Mouse (Mus musculus): ENCODE results near the gene Zfp526. TPM values are rescaled to one million over a fixed set of nuclear protein-coding genes. Genes with fewer than 3 reads are reported as not detected.

Gene Zfp526
- total and polyA plus RNA-seq, 3 experiments, result 6.9 to 9.6 (median 7.4) TPM

DNA sequence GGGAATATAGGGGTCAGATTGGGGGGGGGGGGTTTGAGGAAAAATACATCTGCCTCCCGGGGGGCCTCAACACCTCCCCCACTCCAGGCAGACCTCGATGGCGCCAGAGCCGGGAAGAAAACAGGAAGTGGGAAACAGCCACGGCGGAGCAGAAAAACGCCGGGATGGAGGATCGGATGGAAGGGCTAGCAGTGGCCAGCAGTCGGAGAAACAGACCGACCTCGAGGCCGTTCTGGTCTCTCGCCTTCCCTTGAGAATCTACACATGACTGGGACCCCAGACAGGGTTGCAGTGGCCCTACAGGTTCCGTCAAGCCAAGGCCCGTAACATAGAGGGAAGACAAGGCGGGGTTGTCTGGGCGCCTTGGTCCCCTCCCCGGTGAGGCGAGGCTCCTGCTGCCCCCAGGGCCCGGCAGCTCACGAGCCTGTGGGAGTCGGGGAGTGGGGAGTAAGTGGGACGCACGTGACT, 27.7 kb downstream of the Zfp526 start:
- no peaks in the 10 kb centered on the region; the same call in 1 of the 2 replicates for H3K36me3 ChIP-seq (ENCODE audit: control insufficient read depth, insufficient read depth, low read length)
- intact Hi-C loops (cut with DNase I), result loop anchor here (5.0 kb wide), 2 partner anchors 128 to 148 kb away; partner anchors contain the start of gene Lipe
- H3K79me2 ChIP-seq (replicated peaks; ENCODE audit: control insufficient read depth, insufficient read depth, low read length), result peaks cover 7% of the 10 kb centered on the region; the same call in 1 of the 2 replicates
- peak overlapping the region; percentile 96 for H3K9ac ChIP-seq (ENCODE audit: low read depth, low read length)
- H3K4me3 ChIP-seq, result peak overlapping the region; percentile 96
- H3K4me1 ChIP-seq (ENCODE audit: control insufficient read depth, insufficient read depth, low read length), result peaks cover 15% of the 10 kb centered on the region
- no peaks in the 10 kb centered on the region for H3K27me3 ChIP-seq (ENCODE audit: control insufficient read depth, insufficient read depth, low read length)
- no peak for DNase-seq
- WGBS, result 0% methylated on average over 25 of the region's 25 CpGs
- peak overlapping the region; percentile 98 for H3K27ac ChIP-seq
- no peak for TF ChIP-seq POLR2A (IDR thresholded peaks at IDR 0.05; ENCODE audit: insufficient read depth, low read depth, low read length)
- no peak for TF ChIP-seq CTCF (IDR thresholded peaks at IDR 0.05)

DNA sequence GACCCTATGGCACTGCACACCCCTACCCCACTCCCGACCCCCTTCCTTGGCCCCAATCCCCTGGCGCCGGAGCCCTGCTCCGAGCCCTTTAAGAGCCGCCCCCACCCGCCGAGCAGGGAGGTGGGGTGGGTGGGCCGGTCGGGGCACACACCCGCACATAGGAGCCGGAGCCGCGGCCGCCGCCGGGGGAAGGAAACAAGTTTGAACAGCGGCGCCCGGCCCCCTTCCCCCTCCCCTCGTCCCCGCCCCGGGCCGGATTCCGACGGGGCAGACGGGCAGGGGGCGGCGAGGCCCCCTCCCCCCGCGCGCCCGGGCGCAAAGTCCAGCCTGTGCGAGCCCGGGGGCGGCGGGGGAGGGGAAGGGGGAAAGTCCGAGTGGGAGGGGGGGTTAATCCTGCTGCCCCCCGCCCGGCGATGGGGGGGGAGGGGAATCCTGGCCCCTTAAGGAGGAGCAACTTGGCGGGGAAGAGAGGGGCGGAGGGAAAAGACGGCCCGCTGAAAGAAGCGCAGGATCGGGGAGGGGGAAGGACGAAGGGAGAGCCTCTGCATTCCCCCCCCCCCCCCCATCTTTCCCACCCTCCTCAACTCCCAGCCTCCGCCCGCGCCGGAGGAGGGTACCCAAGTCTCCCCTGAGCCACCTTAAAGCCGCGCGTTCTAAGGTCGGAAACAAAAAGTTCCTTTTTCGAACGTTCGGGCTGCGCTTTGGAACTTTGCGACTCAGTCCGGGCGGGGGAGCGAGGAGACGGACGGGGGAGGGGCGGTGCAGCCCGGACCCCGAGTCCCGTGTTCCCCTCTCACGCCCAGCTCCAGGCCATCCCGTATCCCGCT, 28.3 kb downstream of the Zfp526 start:
- H3K79me2 ChIP-seq (replicated peaks; ENCODE audit: control insufficient read depth, insufficient read depth, low read length), result peaks cover 7% of the 10 kb centered on the region; the same call in 1 of the 2 replicates
- peak overlapping the region; percentile 98 for H3K27ac ChIP-seq
- peak overlapping the region; percentile 96 for H3K4me3 ChIP-seq
- intact Hi-C loops (cut with DNase I), result loop anchor here (1.0 to 5.0 kb wide), 3 partner anchors 29 to 148 kb away; partner anchors contain the start of gene Lipe
- H3K9ac ChIP-seq (ENCODE audit: low read depth, low read length), result peak overlapping the region; percentile 96
- H3K36me3 ChIP-seq (ENCODE audit: control insufficient read depth, insufficient read depth, low read length), result no peaks in the 10 kb centered on the region; the same call in 1 of the 2 replicates
- peak; percentile 85 to 88 for DNase-seq
- 1% methylated on average over 46 of the region's 73 CpGs for WGBS
- H3K27me3 ChIP-seq (ENCODE audit: control insufficient read depth, insufficient read depth, low read length), result no peaks in the 10 kb centered on the region
- no peak for TF ChIP-seq CTCF (IDR thresholded peaks at IDR 0.05)
- TF ChIP-seq EP300 (IDR thresholded peaks at IDR 0.05; ENCODE audit: insufficient read depth, low read depth, low read length), result no peak
- 0 out of 2 replicates have a peak, but pooled peaks have one; percentile 29 for TF ChIP-seq POLR2A (IDR thresholded peaks at IDR 0.05; ENCODE audit: insufficient read depth, low read depth, low read length)
- H3K4me1 ChIP-seq (ENCODE audit: control insufficient read depth, insufficient read depth, low read length), result peaks cover 15% of the 10 kb centered on the region

DNA sequence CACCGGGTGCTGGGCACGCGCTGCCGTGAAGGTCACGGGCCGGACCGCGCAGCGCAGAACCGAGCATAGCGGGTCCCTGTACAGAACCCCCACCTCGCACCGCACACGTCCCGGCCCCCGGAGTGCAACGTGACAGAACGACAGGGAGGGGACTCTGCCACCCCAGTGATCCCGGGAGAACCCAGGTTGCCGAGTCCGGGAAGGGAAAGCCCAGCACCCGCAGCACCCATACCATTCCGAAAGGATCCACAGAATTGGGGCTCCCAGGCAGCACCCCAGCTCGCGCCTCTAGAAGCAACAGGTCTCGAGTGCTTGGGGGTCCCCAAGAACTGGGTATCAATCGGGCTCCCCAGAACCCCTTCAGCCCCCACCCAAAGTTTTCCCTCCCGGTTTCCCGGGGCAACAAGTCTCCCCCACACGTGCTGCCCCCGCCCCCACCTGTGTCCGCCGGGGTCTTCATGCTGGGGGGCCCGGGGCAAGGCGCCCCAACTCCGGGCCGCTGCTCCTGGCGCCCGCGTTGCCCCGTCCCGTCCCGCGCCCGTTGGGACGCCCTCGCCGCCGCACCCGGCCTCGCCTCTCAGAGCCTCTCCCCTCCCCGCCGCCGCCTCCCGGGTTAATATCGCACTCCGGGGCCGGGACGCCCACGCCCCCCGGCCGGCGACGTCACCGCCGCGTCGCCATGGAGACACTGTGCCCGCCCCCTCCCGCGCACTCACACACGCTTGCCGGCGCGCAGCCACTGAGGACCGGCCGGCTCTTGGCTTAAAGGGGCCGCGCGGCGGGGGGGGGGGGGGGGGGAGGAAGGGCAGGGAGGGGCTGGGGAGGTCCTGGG, 29.1 kb downstream of the Zfp526 start, which contains the start of gene Erf:
Erf (minus strand) TSS at position 621 of the 832 bp plus-strand sequence.
- Histone ChIP-seq H3K9ac (ENCODE audit: low read depth, low read length) (peak within 1 kb of the TSS; percentile 96), H3K4me3 (peak within 1 kb of the TSS; percentile 96), H3K36me3 (ENCODE audit: control insufficient read depth, insufficient read depth, low read length) (no peaks in the 10 kb centered on the region; the same call in 1 of the 2 replicates), H3K79me2 (replicated peaks; ENCODE audit: control insufficient read depth, insufficient read depth, low read length) (peaks cover 6% of the 10 kb centered on the region; the same call in 1 of the 2 replicates), H3K27ac (peak within 1 kb of the TSS; percentile 98), H3K4me1 (ENCODE audit: control insufficient read depth, insufficient read depth, low read length) (peaks cover 15% of the 10 kb centered on the region), H3K27me3 (ENCODE audit: control insufficient read depth, insufficient read depth, low read length) (no peaks in the 10 kb centered on the region)
- TF ChIP-seq CTCF (IDR thresholded peaks at IDR 0.05) (no peak), POLR2A (IDR thresholded peaks at IDR 0.05; ENCODE audit: insufficient read depth, low read depth, low read length) (peak; percentile 73)
- 1% methylated on average over 77 of the region's 81 CpGs for WGBS
- peak; percentile 96 to 98 for DNase-seq
- intact Hi-C loops (cut with DNase I), result loop anchor here (1.0 kb wide), 1 partner anchor 28 kb away; no protein-coding TSS in a partner anchor

DNA sequence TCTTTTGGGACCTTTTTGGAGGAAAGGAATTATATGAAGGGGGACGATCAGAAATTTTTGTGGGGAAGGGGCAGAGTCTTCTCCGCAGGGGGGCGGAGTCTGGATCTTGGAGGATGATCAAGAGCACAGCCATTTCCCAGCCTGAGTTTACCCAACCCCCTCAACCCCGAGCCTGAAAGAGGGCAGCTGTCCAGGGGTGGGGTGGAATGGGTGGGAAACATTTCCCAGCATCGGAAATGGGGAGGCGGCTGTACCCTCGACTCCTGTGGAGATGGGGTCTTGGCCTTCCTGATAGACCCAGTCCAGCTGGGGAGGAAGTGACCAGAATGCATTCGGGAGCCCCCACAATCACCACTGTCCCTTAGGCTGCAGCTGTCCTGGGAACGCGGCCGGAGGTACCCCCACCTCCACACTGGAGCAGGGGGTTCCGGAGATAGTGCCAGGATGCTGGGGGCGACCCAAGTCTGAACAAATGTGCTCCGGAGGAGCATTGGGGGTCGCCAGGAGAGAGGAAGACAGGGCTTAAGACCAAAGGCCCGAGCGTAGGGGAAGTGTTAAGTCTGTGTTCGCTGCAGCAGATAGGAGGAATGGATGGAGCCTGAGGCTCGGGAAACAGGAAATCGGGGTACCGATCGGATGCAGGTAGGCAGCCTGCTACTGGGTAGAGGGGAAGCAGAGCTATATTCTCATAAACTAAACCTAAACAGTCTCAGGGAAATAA, 30.0 kb downstream of the Zfp526 start:
- Histone ChIP-seq H3K27me3 (ENCODE audit: control insufficient read depth, insufficient read depth, low read length) (no peaks in the 10 kb centered on the region), H3K36me3 (ENCODE audit: control insufficient read depth, insufficient read depth, low read length) (no peaks in the 10 kb centered on the region), H3K27ac (peak overlapping the region; percentile 98), H3K79me2 (replicated peaks; ENCODE audit: control insufficient read depth, insufficient read depth, low read length) (peaks cover 6% of the 10 kb centered on the region; the same call in 1 of the 2 replicates), H3K9ac (ENCODE audit: low read depth, low read length) (peak overlapping the region; percentile 69), H3K4me3 (peak overlapping the region; percentile 96), H3K4me1 (ENCODE audit: control insufficient read depth, insufficient read depth, low read length) (peaks cover 12% of the 10 kb centered on the region)
- WGBS, result 7% methylated on average over 22 of the region's 22 CpGs
- DNase-seq, result peak; percentile 75 to 80
- TF ChIP-seq CTCF (IDR thresholded peaks at IDR 0.05), result no peak
- TF ChIP-seq POLR2A (IDR thresholded peaks at IDR 0.05; ENCODE audit: insufficient read depth, low read depth, low read length), result no peak; the same call in none of the 2 replicates
- TF ChIP-seq EP300 (IDR thresholded peaks at IDR 0.05; ENCODE audit: insufficient read depth, low read depth, low read length), result 0 out of 2 replicates have a peak, but pooled peaks have one; percentile 15
- intact Hi-C loops (cut with DNase I), result no loop called here

DNA sequence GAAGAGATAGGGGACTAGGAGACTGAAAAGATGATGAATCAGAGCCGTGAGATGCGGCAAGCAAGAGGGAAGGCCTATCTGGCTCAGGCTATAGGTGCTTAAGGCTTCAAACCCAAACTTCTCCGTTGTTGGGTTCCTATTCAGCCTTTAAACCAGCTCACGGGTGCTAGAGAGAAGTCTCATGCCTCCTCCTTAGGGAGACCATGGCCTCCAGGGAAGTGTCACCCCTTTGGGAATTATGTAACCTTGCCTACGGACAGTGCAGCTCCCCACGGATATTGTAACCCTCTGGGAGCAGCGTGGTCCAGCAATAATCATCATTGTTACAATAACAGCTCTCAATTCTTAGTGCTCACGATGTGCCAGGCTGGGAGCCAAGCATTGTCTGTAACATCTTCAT, 30.6 kb downstream of the Zfp526 start:
- Histone ChIP-seq H3K27me3 (ENCODE audit: control insufficient read depth, insufficient read depth, low read length) (no peaks in the 10 kb centered on the region), H3K27ac (peak overlapping the region; percentile 98), H3K79me2 (replicated peaks; ENCODE audit: control insufficient read depth, insufficient read depth, low read length) (peaks cover 3% of the 10 kb centered on the region; the same call in 1 of the 2 replicates), H3K36me3 (ENCODE audit: control insufficient read depth, insufficient read depth, low read length) (no peaks in the 10 kb centered on the region), H3K9ac (ENCODE audit: low read depth, low read length) (peak overlapping the region; percentile 69), H3K4me1 (ENCODE audit: control insufficient read depth, insufficient read depth, low read length) (peaks cover 9% of the 10 kb centered on the region), H3K4me3 (peak overlapping the region; percentile 96)
- DNase-seq, result peak; percentile 41 to 54
- intact Hi-C loops (cut with DNase I), result no loop called here
- WGBS, result 22% methylated on average over 8 of the region's 8 CpGs
- TF ChIP-seq EP300 (IDR thresholded peaks at IDR 0.05; ENCODE audit: insufficient read depth, low read depth, low read length) (0 out of 2 replicates have a peak, but pooled peaks have one; percentile 43), CTCF (IDR thresholded peaks at IDR 0.05) (no peak)

All from heart, adult 2 months (tissue).